Mouse (Mus musculus): Measurements from ENCODE around the gene Rnf213. TPM values are rescaled to one million over a fixed set of nuclear protein-coding genes. Genes with fewer than 3 reads are reported as not detected.
"Not testable (repeated sequence)": the region's sequence is repeated elsewhere in the genome, so short reads cannot be mapped to it uniquely, and the experiment has no call there.

The Rnf213 gene
- total RNA-seq (2015) (108 and 121 TPM in 2 replicates), total RNA-seq (2017) (70.7 and 84.8 TPM in 2 replicates)

GRCm38 (mm10) chr11:119392800-119393482 is at the start of gene Rnf213:
Gene Rnf213, plus strand, starts transcription at chr11:119393100.
- peak; percentile 10 for ATAC-seq (ENCODE audit: poor library complexity, severe bottlenecking)

- no peak for ATAC-seq (ENCODE audit: poor library complexity, severe bottlenecking)
Measured at GRCm38 (mm10) chr11:119344178-119344577, 48.7 kb upstream of the Rnf213 start.

GRCm38 (mm10) chr11:119344865-119345264 is 48.0 kb upstream of the Rnf213 start:
- ATAC-seq (ENCODE audit: poor library complexity, severe bottlenecking), result 0 out of 2 replicates have a peak, but pooled peaks have one; percentile 23

DNA sequence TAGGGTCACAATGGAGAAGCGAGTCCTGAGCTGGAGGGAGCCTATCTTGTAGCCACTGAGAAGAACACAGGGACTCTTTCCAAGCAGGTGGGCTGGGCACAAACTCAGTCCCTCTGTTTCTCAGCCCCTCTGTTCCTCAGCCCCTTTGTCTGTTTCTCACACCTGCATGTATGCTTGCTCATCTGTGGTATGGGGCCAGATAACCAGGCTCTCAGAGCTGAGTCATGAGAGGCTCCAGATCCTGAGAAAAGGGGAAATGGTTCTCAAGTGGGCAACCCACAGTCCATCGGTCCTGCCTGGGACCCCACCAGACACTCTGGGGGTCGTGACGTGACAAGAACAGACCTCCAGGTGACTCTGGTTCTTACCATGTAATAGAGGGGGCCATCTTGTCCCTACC is 45.8 kb upstream of the Rnf213 start:
- no peak for ATAC-seq (ENCODE audit: poor library complexity, severe bottlenecking)

DNA sequence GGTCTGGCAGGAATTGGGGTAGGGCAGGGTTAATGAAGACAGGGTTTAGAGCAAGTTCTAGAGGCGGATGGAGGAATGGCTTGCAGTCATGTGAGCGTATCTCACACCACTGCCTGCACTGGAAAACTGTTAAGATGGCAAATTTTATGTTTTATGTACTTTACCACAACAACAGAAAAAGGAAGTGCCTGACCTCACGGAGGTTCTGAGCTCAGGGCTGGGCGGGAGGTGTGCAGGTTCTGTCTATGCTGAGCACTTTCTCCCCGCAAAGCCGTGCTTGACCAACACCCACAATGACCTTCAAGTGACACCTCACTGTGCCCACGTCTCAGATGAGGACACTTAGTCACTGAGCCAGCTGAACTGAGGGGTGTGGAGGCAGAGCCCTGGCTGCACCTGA is 40.8 kb upstream of the Rnf213 start:
- ATAC-seq (ENCODE audit: poor library complexity, severe bottlenecking), result peak; percentile 23

DNA sequence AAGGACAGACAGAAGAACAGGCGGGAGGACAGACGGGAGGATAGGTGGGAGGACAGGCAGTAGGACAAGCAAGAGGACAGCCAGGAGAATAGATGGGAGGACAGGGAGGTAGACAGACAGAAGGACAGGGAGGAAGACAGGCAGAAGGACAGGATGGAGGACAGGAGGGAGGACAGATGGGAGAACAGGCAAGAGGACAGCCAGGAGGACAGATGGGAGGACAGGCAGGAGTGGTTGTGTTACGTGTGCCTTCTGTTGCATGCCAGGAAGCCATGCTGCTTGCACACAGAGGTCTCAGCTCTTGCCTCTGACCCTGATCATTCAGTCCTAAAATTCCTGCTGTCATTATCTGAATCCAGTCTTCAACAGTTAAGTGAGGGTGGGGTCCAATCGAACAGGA is 39.0 kb upstream of the Rnf213 start:
- ATAC-seq (ENCODE audit: poor library complexity, severe bottlenecking), result no peak

DNA sequence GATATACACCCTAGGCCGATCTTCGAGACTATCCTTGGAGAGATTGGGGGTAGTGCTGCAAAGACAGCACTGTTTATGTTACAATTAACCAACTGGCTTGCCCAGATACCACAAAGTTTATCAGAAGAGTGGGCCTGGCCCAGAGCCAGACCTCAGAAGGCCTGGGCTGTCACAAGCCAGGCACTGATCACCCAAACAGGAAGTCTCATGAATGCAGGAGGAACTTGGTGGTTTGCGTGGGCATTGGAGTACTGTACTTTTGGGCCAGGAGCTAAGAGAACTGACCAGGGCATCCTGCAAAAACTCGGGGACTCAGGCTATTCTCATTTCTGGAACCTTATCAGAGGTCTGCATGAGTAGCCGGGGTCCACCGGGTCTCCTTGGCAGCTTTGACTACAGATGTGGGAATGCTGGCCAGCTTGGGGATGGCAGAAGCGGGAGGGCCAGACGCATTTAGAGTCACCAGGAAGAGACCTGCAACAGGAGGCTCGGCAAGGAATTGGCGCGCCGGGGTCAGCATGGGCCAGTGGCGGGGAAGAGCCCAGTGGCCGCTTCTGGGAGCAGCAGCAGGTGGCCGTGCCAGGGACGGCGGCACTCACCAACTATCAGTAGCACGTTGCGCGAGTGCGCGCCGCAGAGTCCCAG is 38.0 kb upstream of the Rnf213 start:
- peak; percentile 75 for ATAC-seq (ENCODE audit: poor library complexity, severe bottlenecking)

DNA sequence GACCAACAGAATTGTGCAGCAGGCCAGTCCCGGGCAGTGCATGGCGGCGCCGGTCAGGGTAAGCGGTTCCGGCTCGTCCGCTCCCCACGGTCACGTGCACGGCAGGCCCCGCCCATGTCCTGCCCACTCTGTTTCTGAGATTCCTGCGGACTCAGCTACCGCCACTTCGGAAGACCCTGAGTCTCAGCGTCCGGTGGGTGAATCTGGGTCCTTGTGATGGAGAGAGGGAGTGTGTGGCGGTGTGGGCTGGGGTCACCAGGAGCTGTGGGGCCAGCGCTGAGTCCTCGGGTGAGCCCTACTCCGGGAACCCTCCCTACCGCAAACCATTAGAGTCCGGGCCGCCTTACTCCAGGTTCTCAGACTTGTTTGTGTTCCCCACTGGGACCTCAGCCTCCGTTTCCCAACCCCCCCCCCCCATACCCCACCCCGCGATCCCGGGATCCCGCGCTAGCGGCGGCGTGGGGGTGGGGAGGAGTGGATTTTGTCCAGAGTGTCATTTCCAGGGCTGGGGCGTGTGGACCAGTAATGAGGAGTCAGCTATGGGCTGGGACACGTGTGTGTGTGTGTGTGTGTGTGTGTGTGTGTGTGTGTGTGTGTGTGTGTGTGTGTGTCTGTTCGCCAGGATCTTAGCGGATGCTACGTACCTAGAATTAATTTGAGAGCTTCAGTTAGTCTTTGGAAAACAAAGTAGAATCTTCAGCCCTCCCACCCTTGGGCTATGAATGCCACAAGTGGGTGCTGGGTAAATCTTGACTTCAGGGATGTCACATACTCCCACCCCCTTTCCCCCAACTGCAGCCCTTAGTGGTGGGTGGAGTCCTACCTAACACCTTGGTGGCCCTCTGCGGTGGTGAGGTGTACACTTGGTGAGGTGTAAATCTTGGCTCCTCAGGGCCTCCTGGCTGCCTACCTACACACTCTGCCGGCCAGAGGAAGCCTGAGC is 37.2 kb upstream of the Rnf213 start, which contains the start of the genes Sgsh and Slc26a11:
Gene Sgsh, minus strand, starts transcription at position 94 of the 943 bp plus-strand sequence.
Gene Slc26a11, plus strand, starts transcription at position 115 of the 943 bp plus-strand sequence.
- peak; percentile 83 for ATAC-seq (ENCODE audit: poor library complexity, severe bottlenecking)

GRCm38 (mm10) chr11:119359089-119359488 is 33.8 kb upstream of the Rnf213 start:
- no peak for ATAC-seq (ENCODE audit: poor library complexity, severe bottlenecking)

- ATAC-seq (ENCODE audit: poor library complexity, severe bottlenecking), result peak; percentile 36; the same call in 1 of the 2 replicates
Measured at GRCm38 (mm10) chr11:119362769-119363533, 29.9 kb upstream of the Rnf213 start.

GRCm38 (mm10) chr11:119363534-119364145 is 29.3 kb upstream of the Rnf213 start:
- ATAC-seq (ENCODE audit: poor library complexity, severe bottlenecking), result peak; percentile 100

DNA sequence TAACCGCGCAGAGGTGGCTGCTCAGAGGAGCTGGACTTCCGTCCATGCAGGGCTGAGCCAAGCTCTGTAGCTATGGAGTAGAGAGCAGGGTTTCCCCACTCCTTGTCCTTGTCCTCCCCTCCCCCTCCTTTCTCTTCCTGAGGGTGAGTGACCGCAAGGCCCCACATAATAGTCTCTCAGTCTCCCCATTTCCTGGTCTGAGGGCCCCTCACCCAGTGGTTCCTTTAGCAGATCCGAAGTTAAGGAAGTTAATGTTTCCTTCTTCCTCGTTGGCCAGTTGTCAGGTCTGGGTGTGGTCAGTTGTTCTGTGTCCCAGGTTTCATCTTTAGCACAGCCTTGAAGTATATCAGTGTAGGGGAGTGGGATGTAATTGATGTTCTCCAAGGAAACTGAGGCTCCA is 17.5 kb upstream of the Rnf213 start:
- ATAC-seq (ENCODE audit: poor library complexity, severe bottlenecking), result peak; percentile 68

GRCm38 (mm10) chr11:119377326-119377725 is 15.6 kb upstream of the Rnf213 start:
- peak; percentile 78 for ATAC-seq (ENCODE audit: poor library complexity, severe bottlenecking)

- ATAC-seq (ENCODE audit: poor library complexity, severe bottlenecking), result no peak
Measured at GRCm38 (mm10) chr11:119378551-119378950, 14.3 kb upstream of the Rnf213 start.

- ATAC-seq (ENCODE audit: poor library complexity, severe bottlenecking), result no peak
Measured at GRCm38 (mm10) chr11:119381631-119382337, 11.1 kb upstream of the Rnf213 start.

- no peak for ATAC-seq (ENCODE audit: poor library complexity, severe bottlenecking)
Measured at GRCm38 (mm10) chr11:119382338-119382850, 10.5 kb upstream of the Rnf213 start.

- peak; percentile 60 for ATAC-seq (ENCODE audit: poor library complexity, severe bottlenecking)
Measured at GRCm38 (mm10) chr11:119384904-119385303, 8.0 kb upstream of the Rnf213 start.

DNA sequence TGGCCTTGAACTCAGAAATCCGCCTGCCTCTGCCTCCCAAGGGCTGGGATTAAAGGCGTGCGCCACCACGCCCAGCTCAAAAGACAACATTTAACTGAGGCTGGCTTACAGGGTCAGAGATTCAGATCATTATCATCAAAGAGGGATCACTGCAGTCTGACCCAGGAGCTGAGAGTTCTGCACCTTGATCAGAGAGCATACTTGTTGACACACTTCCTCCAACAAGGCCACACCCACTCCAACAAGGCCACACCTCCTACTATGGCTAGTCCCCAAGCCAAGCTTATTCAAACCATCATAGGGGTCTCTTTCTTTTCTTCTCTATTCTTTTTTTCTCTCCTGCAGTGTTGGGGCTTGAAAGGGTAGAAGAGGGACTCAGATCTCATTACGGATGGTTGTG is 6.6 kb upstream of the Rnf213 start:
- no peak for ATAC-seq (ENCODE audit: poor library complexity, severe bottlenecking)

GRCm38 (mm10) chr11:119387273-119387672 is 5.6 kb upstream of the Rnf213 start:
- not testable (repeated sequence) for ATAC-seq (ENCODE audit: poor library complexity, severe bottlenecking)
